Mouse (Mus musculus): Measurements from ENCODE around the gene Il1b.

DNA sequence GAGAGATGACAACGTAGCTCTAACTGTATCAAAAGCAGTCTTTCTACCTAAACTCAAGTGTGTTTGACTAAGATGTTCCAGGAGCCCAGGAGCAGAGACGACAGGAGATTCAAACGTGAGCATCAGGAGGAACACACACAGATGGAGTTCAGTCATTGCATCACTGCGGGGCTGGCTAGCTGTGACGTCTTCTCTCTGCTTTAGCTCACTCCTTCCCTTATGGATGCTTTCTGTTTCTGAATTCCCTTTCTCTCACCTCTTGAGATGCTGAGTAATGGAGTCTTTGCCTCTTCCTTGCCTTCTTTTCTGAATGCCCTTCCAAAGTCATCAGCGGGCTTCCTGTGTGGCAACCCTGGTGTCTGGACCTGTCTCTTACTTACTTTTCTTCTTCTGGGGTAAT lies 56.1 kb downstream of the Il1b start:
- TF ChIP-seq CTCF (IDR thresholded peaks at IDR 0.05; ENCODE audit: extremely low read depth, insufficient read depth, insufficient read length, insufficient replicate concordance), result no peak
- TF ChIP-seq POLR2A (IDR thresholded peaks at IDR 0.05; ENCODE audit: low read depth, low read length), result no peak
